Comparison of ENCODE assay signal across 8 mouse cellular contexts in the genomic region with DNA sequence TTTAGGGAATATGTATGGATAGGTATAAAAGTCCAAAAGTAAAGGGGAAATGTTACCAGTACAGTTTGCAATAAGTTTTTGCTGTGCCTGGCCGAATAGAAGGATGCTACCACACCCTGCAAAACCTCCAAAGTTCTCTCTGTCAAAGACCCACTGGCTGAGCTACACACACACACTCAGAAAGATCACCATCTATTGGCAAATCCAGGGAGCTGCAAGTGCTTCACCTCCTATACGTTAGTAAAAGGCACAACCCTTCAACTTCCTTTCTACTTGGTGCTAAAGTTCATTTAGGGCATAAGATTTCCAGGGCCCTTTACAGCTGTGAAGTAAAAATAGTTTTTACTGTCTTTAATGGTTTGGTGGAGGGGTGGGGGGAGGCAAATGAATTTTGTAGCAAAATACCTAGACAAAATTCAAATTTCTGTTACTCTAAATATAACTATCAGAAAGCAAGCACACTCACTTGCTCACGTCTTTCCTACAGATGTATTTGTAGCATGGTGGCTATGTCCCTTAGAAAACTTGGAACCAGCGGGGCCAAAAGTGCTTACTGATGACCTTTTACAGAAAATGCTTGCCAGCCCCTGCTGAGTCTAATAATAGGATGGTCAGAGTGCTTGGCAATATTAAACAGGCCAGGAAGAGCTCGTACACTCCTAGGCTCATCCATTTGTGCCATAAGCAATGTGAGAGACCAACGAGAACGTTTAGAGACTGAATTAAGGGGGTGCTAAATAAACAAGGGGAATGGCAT. TPM values are rescaled to one million over a fixed set of nuclear protein-coding genes. Genes with fewer than 3 reads are reported as not detected.
DNase-seq lines count a peak whose midpoint lies in the region; ATAC-seq and TF ChIP-seq lines count a peak whose summit lies in the region.
"Had no signal": no experiment of that assay in that cellular context is flagged by ENCODE, and none has a peak within 500 bp of the region (broad histone marks: within the 10 kb centered on the region; RNA-seq: fewer than 3 reads in every experiment).

No protein-coding gene starts in this region.

- H3K79me2 ChIP-seq in myocyte (ENCODE audit: control insufficient read depth, insufficient read depth), result peaks cover 22% of the 10 kb centered on the region

- H3ac ChIP-seq in myocyte (ENCODE audit: control insufficient read depth, insufficient read length), result no peak overlapping the region

- 70% methylated on average over 7 of the region's 7 CpGs for WGBS in forebrain, embryonic 11.5 days

- no peak overlapping the region for H3K27ac ChIP-seq in forebrain, embryonic 11.5 days (ENCODE audit: low read depth, low read length)
- H3K27ac ChIP-seq: embryonic facial prominence, embryonic 12.5 days had no signal

- H3K27me3 ChIP-seq in myocyte (ENCODE audit: control insufficient read depth, insufficient read depth, insufficient read length), result no peaks in the 10 kb centered on the region
- no peaks in the 10 kb centered on the region for H3K27me3 ChIP-seq in forebrain, embryonic 11.5 days (ENCODE audit: control insufficient read depth, insufficient read depth, low read length)
- H3K27me3 ChIP-seq: embryonic facial prominence, embryonic 12.5 days had no signal

- peak; percentile 10 to 13 for DNase-seq in kidney, adult 8-10 months
- DNase-seq in kidney, adult 18-20 months, result no peak
- peak; percentile 17 for DNase-seq in MN1 (ENCODE audit: low spot score)
- peak; percentile 50 to 54 for DNase-seq in heart, adult 9 months (ENCODE audit: low spot score in 2 of 2)
- DNase-seq in urinary bladder, postnatal 4 days (ENCODE audit: low spot score in 2 of 2), result no peak
- DNase-seq in forebrain, embryonic 11.5 days (ENCODE audit: low spot score), result no peak

- H3K4me1 ChIP-seq in forebrain, embryonic 11.5 days (replicated peaks; ENCODE audit: control insufficient read depth, insufficient read depth, low read length), result peaks cover 6% of the 10 kb centered on the region; the same call in 1 of the 2 replicates

- no peaks in the 10 kb centered on the region for H3K9me3 ChIP-seq in forebrain, embryonic 11.5 days (ENCODE audit: control insufficient read depth, low read length)
- H3K9me3 ChIP-seq: embryonic facial prominence, embryonic 12.5 days had no signal

- H3K4me3 ChIP-seq in myocyte, result no peak overlapping the region
- no peak overlapping the region for H3K4me3 ChIP-seq in forebrain, embryonic 11.5 days (ENCODE audit: low read depth, low read length)
- H3K4me3 ChIP-seq: embryonic facial prominence, embryonic 12.5 days had no signal

- H3K36me3 ChIP-seq in myocyte (ENCODE audit: control insufficient read depth, insufficient read depth), result no peaks in the 10 kb centered on the region
- no peaks in the 10 kb centered on the region for H3K36me3 ChIP-seq in forebrain, embryonic 11.5 days (ENCODE audit: control insufficient read depth, insufficient read depth, low read length)
- H3K36me3 ChIP-seq: embryonic facial prominence, embryonic 12.5 days had no signal

- no peak for ATAC-seq in forebrain, embryonic 11.5 days (replicated peaks; ENCODE audit: low FRiP score)

- peak overlapping the region; percentile 2 for H3K4me2 ChIP-seq in myocyte (ENCODE audit: low read depth)
- no peak overlapping the region for H3K4me2 ChIP-seq in forebrain, embryonic 11.5 days (ENCODE audit: low read depth, low read length, severe bottlenecking)
- H3K4me2 ChIP-seq: embryonic facial prominence, embryonic 12.5 days had no signal

- no peak overlapping the region for H3K9ac ChIP-seq in forebrain, embryonic 11.5 days (ENCODE audit: low read length)
- H3K9ac ChIP-seq: embryonic facial prominence, embryonic 12.5 days had no signal

- no peak for TF ChIP-seq POLR2A in myocyte (IDR thresholded peaks at IDR 0.05; ENCODE audit: insufficient read length, low read depth)

TF ChIP-seq in myocyte, 11 proteins besides CTCF, POLR2A, EP300 and RAD21:
- TF ChIP-seq POLR2AphosphoS2 (IDR thresholded peaks at IDR 0.05; ENCODE audit: insufficient read length, low read depth), result no peak
- no peak for TF ChIP-seq TCF3 (IDR thresholded peaks at IDR 0.05; ENCODE audit: insufficient read length, low read depth)
- TF ChIP-seq MYOG (IDR thresholded peaks at IDR 0.05; ENCODE audit: control insufficient read depth in 1 of 3, insufficient read depth in 1 of 3, insufficient read length in 2 of 3, low read depth in 2 of 3), result no peak
- TF ChIP-seq E2F4 (IDR thresholded peaks at IDR 0.05; ENCODE audit: insufficient read depth), result no peak
- no peak for TF ChIP-seq USF1 (IDR thresholded peaks at IDR 0.05; ENCODE audit: low read depth)
- no peak for TF ChIP-seq TCF12 (IDR thresholded peaks at IDR 0.05; ENCODE audit: insufficient read depth, poor library complexity, severe bottlenecking)
- TF ChIP-seq MAX (IDR thresholded peaks at IDR 0.05; ENCODE audit: low read depth), result no peak
- TF ChIP-seq MYOD1 (IDR thresholded peaks at IDR 0.05; ENCODE audit: control insufficient read depth in 1 of 3, insufficient read length in 2 of 3, low read depth in 2 of 3), result no peak
- TF ChIP-seq CEBPB (IDR thresholded peaks at IDR 0.05; ENCODE audit: insufficient read depth, poor library complexity, severe bottlenecking), result no peak
- TF ChIP-seq SRF (IDR thresholded peaks at IDR 0.05; ENCODE audit: control insufficient read depth, insufficient read length, low read depth), result no peak
- TF ChIP-seq REST (IDR thresholded peaks at IDR 0.05; ENCODE audit: insufficient read depth, insufficient read length), result no peak

RNA-seq across cellular contexts. Expression of a gene that starts 2.4 kb away (rescaled TPM):
- polyA plus RNA-seq in myocyte (2012; fragmentation: generic; extraction: Trizol), result 18.6 TPM
- polyA plus RNA-seq in forebrain, embryonic 11.5 days (2014; fragmentation: Nextera tagmentation; extraction: Ambion mirVana), result 31.1 and 37.1 TPM in 2 replicates

RNA-seq across cellular contexts. Expression of a gene that starts 52.9 kb away (rescaled TPM):
- 141 TPM for polyA plus RNA-seq in myocyte (2012; fragmentation: generic; extraction: Trizol)
- polyA plus RNA-seq in forebrain, embryonic 11.5 days (2014; fragmentation: Nextera tagmentation; extraction: Ambion mirVana), result 0.17 and 0.51 TPM in 2 replicates

RNA-seq across cellular contexts. Expression of a gene that starts 53.5 kb away (rescaled TPM):
- not detected for polyA plus RNA-seq in myocyte (2012; fragmentation: generic; extraction: Trizol)
- polyA plus RNA-seq in forebrain, embryonic 11.5 days (2014; fragmentation: Nextera tagmentation; extraction: Ambion mirVana), result not detected in 2 replicates

Comparison
In these comparisons a context has a peak if more than half of its experiments do, and no peak if none do; other contexts are left out.
1. DNase-seq: peak in kidney, adult 8-10 months (2 of 2), MN1 (single experiment) and heart, adult 9 months (2 of 2); none in kidney, adult 18-20 months (single experiment), urinary bladder, postnatal 4 days (0 of 2) and forebrain, embryonic 11.5 days (single experiment).
2. RNA of a gene that starts 52.9 kb away (polyA plus RNA-seq): 141 TPM in myocyte (single experiment); 0.17 to 0.51 TPM in forebrain, embryonic 11.5 days; every median in the first group is over 10 times any median in the second.